Mouse (Mus musculus): ENCODE measurements around the gene Cyp2d11. TPM values are rescaled to one million over a fixed set of nuclear protein-coding genes. Genes with fewer than 3 reads are reported as not detected.
"Not testable (repeated sequence)": the region's sequence is repeated elsewhere in the genome, so short reads cannot be mapped to it uniquely, and the experiment has no call there.

Cyp2d11 gene
- polyA plus RNA-seq, 1 experiment from 2014 or later: not detected

- H3K9ac ChIP-seq: no peak overlapping the region
- no peaks in the 10 kb centered on the region for H3K9me3 ChIP-seq (ENCODE audit: low read depth, low read length)
- no peak overlapping the region for H3K4me2 ChIP-seq
- H3K4me1 ChIP-seq (ENCODE audit: insufficient read depth): no peaks in the 10 kb centered on the region
- DNase-seq (no peak), ATAC-seq (ENCODE audit: insufficient read depth) (no peak)
- TF ChIP-seq CTCF (IDR thresholded peaks at IDR 0.05; ENCODE audit: low read depth): no peak
- H3K27ac ChIP-seq (ENCODE audit: low read depth): no peak overlapping the region
- WGBS: 92% methylated on average over 9 of the region's 9 CpGs
- H3K4me3 ChIP-seq (ENCODE audit: low read depth, low read length): no peak overlapping the region
- no peaks in the 10 kb centered on the region for H3K27me3 ChIP-seq (ENCODE audit: insufficient read depth, low read length)
- no peaks in the 10 kb centered on the region for H3K36me3 ChIP-seq (ENCODE audit: insufficient read depth)
These were observed 9.8 kb upstream of the Cyp2d11 start for GRCm38 (mm10) chr15:82403606-82404005.

- DNase-seq (no peak), ATAC-seq (ENCODE audit: insufficient read depth) (no peak)
- no peaks in the 10 kb centered on the region for H3K9me3 ChIP-seq (ENCODE audit: low read depth, low read length)
- no peak overlapping the region for H3K4me2 ChIP-seq
- no peaks in the 10 kb centered on the region for H3K27me3 ChIP-seq (ENCODE audit: insufficient read depth, low read length)
- no peak overlapping the region for H3K4me3 ChIP-seq (ENCODE audit: low read depth, low read length)
- TF ChIP-seq CTCF (IDR thresholded peaks at IDR 0.05; ENCODE audit: low read depth): no peak
- 83% methylated on average over 6 of the region's 6 CpGs for WGBS
- no peaks in the 10 kb centered on the region for H3K4me1 ChIP-seq (ENCODE audit: insufficient read depth)
- no peak overlapping the region for H3K27ac ChIP-seq (ENCODE audit: low read depth)
- H3K36me3 ChIP-seq (ENCODE audit: insufficient read depth): no peaks in the 10 kb centered on the region
- no peak overlapping the region for H3K9ac ChIP-seq
These were observed 8.9 kb upstream of the Cyp2d11 start for GRCm38 (mm10) chr15:82402741-82403140.

GRCm38 (mm10) chr15:82402106-82402505, 8.3 kb upstream of the Cyp2d11 start:
- Histone ChIP-seq H3K9ac (no peak overlapping the region), H3K36me3 (ENCODE audit: insufficient read depth) (no peaks in the 10 kb centered on the region), H3K4me2 (no peak overlapping the region), H3K27ac (ENCODE audit: low read depth) (no peak overlapping the region), H3K4me3 (ENCODE audit: low read depth, low read length) (no peak overlapping the region), H3K4me1 (ENCODE audit: insufficient read depth) (no peaks in the 10 kb centered on the region), H3K27me3 (ENCODE audit: insufficient read depth, low read length) (no peaks in the 10 kb centered on the region), H3K9me3 (ENCODE audit: low read depth, low read length) (no peaks in the 10 kb centered on the region)
- no peak for TF ChIP-seq CTCF (IDR thresholded peaks at IDR 0.05; ENCODE audit: low read depth)
- ATAC-seq (ENCODE audit: insufficient read depth): no peak
- DNase-seq: no peak

- ATAC-seq (ENCODE audit: insufficient read depth) (no peak), DNase-seq (no peak)
- TF ChIP-seq CTCF (IDR thresholded peaks at IDR 0.05; ENCODE audit: low read depth): no peak
- Histone ChIP-seq H3K4me3 (ENCODE audit: low read depth, low read length) (no peak overlapping the region), H3K4me2 (no peak overlapping the region), H3K9me3 (ENCODE audit: low read depth, low read length) (no peaks in the 10 kb centered on the region), H3K4me1 (ENCODE audit: insufficient read depth) (no peaks in the 10 kb centered on the region), H3K27ac (ENCODE audit: low read depth) (no peak overlapping the region), H3K36me3 (ENCODE audit: insufficient read depth) (no peaks in the 10 kb centered on the region), H3K9ac (no peak overlapping the region), H3K27me3 (ENCODE audit: insufficient read depth, low read length) (no peaks in the 10 kb centered on the region)
- 68% methylated on average over 2 of the region's 2 CpGs for WGBS
These were observed 7.7 kb upstream of the Cyp2d11 start for GRCm38 (mm10) chr15:82401516-82401915.

- not testable (repeated sequence) for H3K4me2 ChIP-seq; H3K4me1 ChIP-seq (ENCODE audit: insufficient read depth); H3K4me3 ChIP-seq (ENCODE audit: low read depth, low read length); H3K9me3 ChIP-seq (ENCODE audit: low read depth, low read length); H3K9ac ChIP-seq; H3K36me3 ChIP-seq (ENCODE audit: insufficient read depth); H3K27ac ChIP-seq (ENCODE audit: low read depth); DNase-seq; H3K27me3 ChIP-seq (ENCODE audit: insufficient read depth, low read length); ATAC-seq (ENCODE audit: insufficient read depth)
- 67% methylated on average over 3 of the region's 3 CpGs for WGBS
These were observed 2.1 kb upstream of the Cyp2d11 start for GRCm38 (mm10) chr15:82395955-82396354.

GRCm38 (mm10) chr15:82389916-82390315, 3.9 kb downstream of the Cyp2d11 start:
- H3K4me2 ChIP-seq; ATAC-seq (ENCODE audit: insufficient read depth); H3K9ac ChIP-seq; H3K27ac ChIP-seq (ENCODE audit: low read depth); H3K9me3 ChIP-seq (ENCODE audit: low read depth, low read length); H3K36me3 ChIP-seq (ENCODE audit: insufficient read depth); H3K4me1 ChIP-seq (ENCODE audit: insufficient read depth); DNase-seq; H3K27me3 ChIP-seq (ENCODE audit: insufficient read depth, low read length); H3K4me3 ChIP-seq (ENCODE audit: low read depth, low read length): not testable (repeated sequence)
- WGBS: 87% methylated on average over 10 of the region's 10 CpGs

- Histone ChIP-seq H3K4me2 (no peak overlapping the region), H3K4me1 (ENCODE audit: insufficient read depth) (no peaks in the 10 kb centered on the region), H3K27me3 (ENCODE audit: insufficient read depth, low read length) (no peaks in the 10 kb centered on the region), H3K9ac (no peak overlapping the region), H3K4me3 (ENCODE audit: low read depth, low read length) (no peak overlapping the region), H3K9me3 (ENCODE audit: low read depth, low read length) (no peaks in the 10 kb centered on the region), H3K36me3 (ENCODE audit: insufficient read depth) (no peaks in the 10 kb centered on the region), H3K27ac (ENCODE audit: low read depth) (no peak overlapping the region)
- no peak for TF ChIP-seq CTCF (IDR thresholded peaks at IDR 0.05; ENCODE audit: low read depth)
- 78% methylated on average over 2 of the region's 2 CpGs for WGBS
- DNase-seq (no peak), ATAC-seq (ENCODE audit: insufficient read depth) (no peak)
These were observed 8.1 kb downstream of the Cyp2d11 start for GRCm38 (mm10) chr15:82385729-82386128.

GRCm38 (mm10) chr15:82382441-82382840, 11.4 kb downstream of the Cyp2d11 start:
- Histone ChIP-seq H3K4me1 (ENCODE audit: insufficient read depth) (peaks cover 3% of the 10 kb centered on the region; the same call in 1 of the 2 replicates), H3K4me3 (ENCODE audit: low read depth, low read length) (no peak overlapping the region), H3K9ac (no peak overlapping the region), H3K36me3 (ENCODE audit: insufficient read depth) (no peaks in the 10 kb centered on the region), H3K9me3 (ENCODE audit: low read depth, low read length) (no peaks in the 10 kb centered on the region), H3K27ac (ENCODE audit: low read depth) (no peak overlapping the region), H3K27me3 (ENCODE audit: insufficient read depth, low read length) (no peaks in the 10 kb centered on the region), H3K4me2 (no peak overlapping the region)
- TF ChIP-seq CTCF (IDR thresholded peaks at IDR 0.05; ENCODE audit: low read depth): no peak
- ATAC-seq (ENCODE audit: insufficient read depth) (no peak), DNase-seq (no peak)
- 90% methylated on average over 2 of the region's 2 CpGs for WGBS
